Mouse (Mus musculus) forebrain, embryonic 13.5 days (tissue): ENCODE measurements at regions not wholly inside any gene's neighbourhood (a gene's known extent, or its start where the extent isn't known, plus 50 kb on each side); places are given as distances from the start of the nearest gene placed in this dataset.

Experiments
- ATAC-seq: fragments of 200-750 bp; cut with Nextera tagmentation; 2 replicates; pipeline ENCODE4 v1.8.0; 2017
- H3K27ac ChIP-seq: fragments of 300-500 bp; sonication (generic); 2 replicates; pipeline ENCODE4 v1.5.1; 2015; ENCODE audit warnings: inconsistent platforms, mild to moderate bottlenecking, moderate library complexity
- H3K27me3 ChIP-seq: fragments of 300-500 bp; sonication (generic); 2 replicates; pipeline ENCODE4 v1.6.1; 2015; ENCODE audit warnings: mild to moderate bottlenecking, inconsistent platforms
- H3K36me3 ChIP-seq: fragments of 300-500 bp; sonication (generic); 2 replicates; pipeline ENCODE4 v1.6.1; 2015; ENCODE audit warnings: mild to moderate bottlenecking, inconsistent platforms; ENCODE audit not compliant: poor library complexity, severe bottlenecking
- H3K4me1 ChIP-seq: fragments of 300-500 bp; sonication (generic); 2 replicates; pipeline ENCODE4 v1.6.1; 2015; ENCODE audit warnings: inconsistent platforms
- H3K4me2 ChIP-seq: fragments of 300-500 bp; sonication (generic); 2 replicates; pipeline ENCODE4 v1.6.1; 2015; ENCODE audit warnings: inconsistent platforms, mild to moderate bottlenecking, moderate library complexity
- H3K4me3 ChIP-seq: fragments of 300-500 bp; sonication (generic); 2 replicates; pipeline ENCODE4 v1.5.1; 2015; ENCODE audit warnings: mild to moderate bottlenecking, inconsistent platforms
- H3K9ac ChIP-seq: fragments of 300-500 bp; sonication (generic); 2 replicates; pipeline ENCODE4 v1.6.1; 2015; ENCODE audit warnings: mild to moderate bottlenecking, inconsistent platforms
- H3K9me3 ChIP-seq: fragments of 300-500 bp; sonication (generic); replicated peaks from 2 replicates; pipeline ENCODE4 v1.6.1; 2016; ENCODE audit warnings: inconsistent platforms
- WGBS: fragments of 180-500 bp; shearing (Covaris S2); methylation state at CpG from one replicate; pipeline ENCODE4 v1.1.7; 2015; 5-methylcytosine and 5-hydroxymethylcytosine counted together

GRCm38 (mm10) chr14:89557334-89557733 is 1086.1 kb upstream of the Pcdh20 start:
- no peaks in the 10 kb centered on the region for H3K27me3 ChIP-seq
- ATAC-seq, result no peak
- H3K4me1 ChIP-seq, result no peaks in the 10 kb centered on the region
- H3K36me3 ChIP-seq, result no peaks in the 10 kb centered on the region
- H3K9me3 ChIP-seq, result no peaks in the 10 kb centered on the region
- H3K4me3 ChIP-seq, result no peak overlapping the region
- H3K27ac ChIP-seq, result no peak overlapping the region
- no peak overlapping the region for H3K9ac ChIP-seq
- H3K4me2 ChIP-seq, result no peak overlapping the region

- H3K4me1 ChIP-seq, result no peaks in the 10 kb centered on the region
- no peaks in the 10 kb centered on the region for H3K36me3 ChIP-seq
- H3K27ac ChIP-seq, result no peak overlapping the region
- no peaks in the 10 kb centered on the region for H3K9me3 ChIP-seq
- no peak for ATAC-seq
- H3K9ac ChIP-seq, result no peak overlapping the region
- no peak overlapping the region for H3K4me2 ChIP-seq
- WGBS, result 37% methylated on average over 2 of the region's 2 CpGs
- no peak overlapping the region for H3K4me3 ChIP-seq
- H3K27me3 ChIP-seq, result no peaks in the 10 kb centered on the region
Observed at GRCm38 (mm10) chr14:89556245-89556644, 1085.0 kb upstream of the Pcdh20 start.

- Histone ChIP-seq H3K27me3 (no peaks in the 10 kb centered on the region), H3K4me2 (no peak overlapping the region), H3K4me1 (no peaks in the 10 kb centered on the region), H3K9ac (no peak overlapping the region), H3K36me3 (no peaks in the 10 kb centered on the region), H3K27ac (no peak overlapping the region), H3K9me3 (no peaks in the 10 kb centered on the region), H3K4me3 (no peak overlapping the region)
- ATAC-seq, result no peak
- 53% methylated on average over 3 of the region's 3 CpGs for WGBS
Observed at GRCm38 (mm10) chr14:89554127-89554526, 1082.9 kb upstream of the Pcdh20 start.
